Mouse (Mus musculus): ENCODE results near the gene Nr1d1.

Nr1d1 gene

DNA sequence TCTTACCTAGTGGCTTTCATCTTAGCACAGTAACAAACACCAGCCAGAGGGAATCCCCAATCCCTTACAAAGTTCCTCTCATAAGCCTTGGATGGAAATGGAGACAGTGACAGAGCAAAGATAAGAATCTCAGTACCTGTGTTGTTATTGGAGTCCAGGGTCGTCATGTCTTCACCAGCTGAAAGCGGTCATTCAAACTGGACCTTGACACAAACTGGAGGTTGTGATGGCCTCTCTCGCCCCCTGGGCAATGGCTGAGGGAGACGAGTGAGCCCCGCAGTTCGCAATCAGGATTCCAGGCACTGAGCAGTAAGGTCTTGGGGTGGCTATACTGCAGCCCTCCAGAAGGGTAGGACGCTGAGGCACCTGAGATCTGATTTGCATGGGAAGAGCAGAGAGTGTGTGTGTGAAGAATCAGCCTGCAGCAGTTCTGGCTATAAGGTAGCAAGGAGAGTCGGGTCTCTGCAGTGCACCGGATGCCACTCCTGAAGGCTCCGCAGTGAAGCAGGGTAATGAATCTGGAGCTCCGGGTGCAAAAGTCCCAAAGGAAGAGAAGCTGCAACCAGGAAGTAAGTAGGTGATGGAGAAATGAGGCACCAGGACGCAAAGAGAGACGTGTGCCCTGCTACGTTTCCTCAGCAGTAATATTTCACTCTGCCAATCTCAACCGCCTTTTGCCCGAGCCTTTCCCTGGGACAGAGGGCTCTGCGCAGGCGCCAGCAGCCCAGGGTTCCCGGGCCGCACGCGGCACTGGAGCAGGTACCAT is at the start of gene Nr1d1:
TSS of gene Nr1d1 (minus strand) at position 752 of the 766 bp plus-strand sequence.
- no peak for DNase-seq (ENCODE audit: low spot score in 2 of 2)

GRCm38 (mm10) chr11:98820968-98821367 is 45.8 kb upstream of the Nr1d1 start:
- DNase-seq (ENCODE audit: low spot score in 2 of 2): no peak

DNA sequence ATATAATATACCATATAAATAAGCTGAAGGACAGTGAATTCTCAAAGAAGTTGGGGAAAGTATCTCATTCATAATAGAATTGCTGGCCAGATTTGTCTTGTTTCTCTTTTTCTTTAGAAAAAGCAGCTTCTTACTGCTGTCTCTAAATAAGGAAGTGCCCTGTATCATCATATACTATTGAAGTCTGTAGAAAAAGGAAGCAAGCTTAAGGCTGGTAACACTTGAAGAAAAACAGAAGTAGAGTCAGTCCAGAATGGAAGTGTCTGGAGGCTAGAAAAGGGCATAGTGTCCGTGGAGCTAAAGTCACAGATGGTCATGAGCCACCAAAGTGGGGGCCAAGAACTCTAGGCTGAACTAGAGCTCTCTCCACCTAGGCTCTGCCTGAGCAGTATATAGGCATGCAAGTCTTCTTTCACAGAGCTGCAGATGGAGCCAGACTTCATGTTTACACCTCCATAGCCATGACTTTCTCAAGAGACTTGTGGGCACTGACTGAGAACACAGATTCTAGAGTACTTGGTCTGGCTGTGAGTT is 41.6 kb upstream of the Nr1d1 start:
- no peak for DNase-seq (ENCODE audit: low spot score in 2 of 2)

- no peak for DNase-seq (ENCODE audit: low spot score in 2 of 2)
These were observed 35.6 kb upstream of the Nr1d1 start for GRCm38 (mm10) chr11:98810686-98811085.

- DNase-seq (ENCODE audit: low spot score in 2 of 2): peak; percentile 96 to 97
These were observed 34.5 kb upstream of the Nr1d1 start for GRCm38 (mm10) chr11:98809457-98810290.

- no peak for DNase-seq (ENCODE audit: low spot score in 2 of 2)
These were observed 33.3 kb upstream of the Nr1d1 start for GRCm38 (mm10) chr11:98808417-98808816.

- no peak for DNase-seq (ENCODE audit: low spot score in 2 of 2)
These were observed 29.5 kb upstream of the Nr1d1 start, which contains the start of gene Casc3 for GRCm38 (mm10) chr11:98804605-98805004. Gene Casc3 (plus strand): TSS chr11:98804905.

DNA sequence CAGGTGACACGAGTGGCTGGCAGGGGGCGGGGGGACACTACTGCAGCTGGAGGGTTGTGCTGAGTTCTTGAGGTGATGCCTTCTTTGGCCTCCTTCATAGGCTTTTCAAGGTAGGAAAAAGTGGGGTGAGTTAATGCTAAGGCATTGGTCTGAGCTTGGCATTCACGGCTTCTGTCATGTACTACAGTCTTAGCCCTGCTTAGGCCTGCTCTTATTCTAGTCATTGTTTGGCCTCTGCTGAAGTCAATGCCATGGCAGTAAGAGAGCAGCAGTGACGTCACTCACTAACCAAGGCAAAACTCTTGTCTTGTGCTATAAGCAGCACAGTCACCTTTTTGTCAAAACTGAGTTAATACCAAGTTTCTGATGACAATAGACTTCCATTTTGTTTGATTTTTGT is 22.8 kb upstream of the Nr1d1 start:
- DNase-seq (ENCODE audit: low spot score in 2 of 2): no peak

DNA sequence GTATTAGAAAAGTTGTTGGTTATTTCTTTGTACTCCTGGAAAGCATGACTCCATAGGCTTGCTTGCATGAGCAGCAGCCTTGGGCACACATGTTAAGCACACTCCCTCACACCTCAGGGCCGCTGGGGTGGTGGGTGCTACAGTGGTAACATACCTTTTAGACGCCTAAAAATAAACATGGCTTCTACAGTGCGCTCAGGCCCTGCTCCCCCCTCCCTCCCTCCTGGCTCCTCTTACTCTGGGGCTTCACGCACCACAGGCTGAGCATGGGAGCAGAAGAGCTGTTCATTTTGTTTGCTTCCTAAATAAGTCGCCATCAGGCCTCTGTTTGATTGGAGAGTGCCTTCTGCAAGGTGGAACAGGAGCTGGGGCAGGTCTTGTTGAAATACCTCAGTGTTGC is 22.2 kb upstream of the Nr1d1 start:
- no peak for DNase-seq (ENCODE audit: low spot score in 2 of 2)

DNA sequence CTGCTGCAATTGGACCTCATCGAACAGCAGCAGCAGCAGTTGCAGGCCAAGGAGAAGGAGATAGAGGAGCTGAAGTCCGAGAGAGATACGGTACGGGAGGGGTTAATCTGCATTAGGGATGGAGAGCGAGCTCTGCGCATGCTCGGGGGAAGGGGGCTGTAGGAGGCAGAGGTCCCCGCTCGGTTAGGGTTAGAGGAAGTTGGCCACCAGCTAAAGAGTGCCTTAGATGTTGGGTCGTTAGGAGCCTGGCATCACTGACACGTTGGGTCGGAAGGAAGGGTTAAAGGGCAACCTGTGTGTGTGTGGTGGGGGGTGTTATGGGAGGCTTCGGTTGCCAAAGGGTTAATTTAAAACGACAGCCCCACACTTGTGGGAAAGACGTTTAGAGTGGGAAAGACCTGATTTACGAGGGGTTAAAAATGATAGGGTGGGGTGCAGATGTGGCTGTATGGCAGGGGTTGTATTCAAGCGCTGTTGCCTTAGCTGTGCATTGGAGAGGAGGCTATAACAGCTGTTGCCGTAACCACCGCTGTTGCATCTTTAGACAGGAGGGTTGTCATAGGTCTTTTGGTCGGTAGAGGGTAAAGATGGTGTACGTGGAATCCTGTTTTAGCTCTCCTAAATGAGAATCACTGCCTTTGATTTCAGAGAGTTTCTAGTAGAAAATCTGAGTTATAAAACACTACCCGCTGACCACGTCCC is 21.5 kb upstream of the Nr1d1 start:
- peak in 1 of 2 experiments; percentile 29 for DNase-seq (ENCODE audit: low spot score in 2 of 2)

- DNase-seq (ENCODE audit: low spot score in 2 of 2): peak; percentile 50 to 52
These were observed 20.8 kb upstream of the Nr1d1 start for GRCm38 (mm10) chr11:98795714-98796514.

DNA sequence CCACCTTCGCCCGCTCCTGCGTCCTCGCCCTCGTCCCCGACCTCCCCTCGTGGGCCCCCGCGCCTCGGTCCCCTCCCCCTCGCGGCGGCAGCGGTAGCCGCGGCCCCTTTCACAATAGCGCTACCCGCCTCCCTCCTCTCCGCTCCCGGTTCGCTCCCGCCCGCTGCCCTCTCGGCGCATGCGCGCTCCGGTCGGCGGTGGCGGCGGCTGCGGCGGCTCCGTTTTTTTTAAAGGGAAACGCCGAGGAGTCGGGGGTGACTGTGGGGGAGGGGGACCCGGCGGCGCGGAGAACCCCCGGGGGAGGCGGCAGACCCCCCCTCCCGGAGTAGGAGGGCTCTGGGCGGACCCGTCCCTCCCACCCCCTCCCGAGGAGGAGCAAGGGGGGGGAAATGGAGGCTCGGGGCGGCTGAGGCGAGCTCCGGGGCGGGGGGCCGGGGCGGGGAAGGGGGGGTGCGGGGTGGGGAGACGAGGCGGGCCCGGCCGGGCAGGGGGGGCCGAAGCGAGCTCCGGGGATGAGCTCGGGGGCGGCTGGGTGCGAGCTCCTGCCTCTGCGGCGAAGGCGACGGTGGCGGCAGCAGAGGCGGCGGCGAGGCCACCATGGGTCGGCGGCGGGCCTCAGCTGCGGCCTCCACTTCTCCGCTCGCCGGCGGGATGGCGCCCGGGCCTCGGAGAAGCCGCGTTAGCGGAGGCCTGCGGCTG is 20.0 kb upstream of the Nr1d1 start, which contains the start of gene Msl1:
TSS of gene Msl1 (plus strand) at position 502 of the 699 bp plus-strand sequence.
- peak; percentile 79 to 83 for DNase-seq (ENCODE audit: low spot score in 2 of 2)

- DNase-seq (ENCODE audit: low spot score in 2 of 2): peak in 1 of 2 experiments; percentile 58
These were observed 19.4 kb upstream of the Nr1d1 start for GRCm38 (mm10) chr11:98794469-98795014.

GRCm38 (mm10) chr11:98792081-98792480 is 16.9 kb upstream of the Nr1d1 start:
- no peak for DNase-seq (ENCODE audit: low spot score in 2 of 2)

DNA sequence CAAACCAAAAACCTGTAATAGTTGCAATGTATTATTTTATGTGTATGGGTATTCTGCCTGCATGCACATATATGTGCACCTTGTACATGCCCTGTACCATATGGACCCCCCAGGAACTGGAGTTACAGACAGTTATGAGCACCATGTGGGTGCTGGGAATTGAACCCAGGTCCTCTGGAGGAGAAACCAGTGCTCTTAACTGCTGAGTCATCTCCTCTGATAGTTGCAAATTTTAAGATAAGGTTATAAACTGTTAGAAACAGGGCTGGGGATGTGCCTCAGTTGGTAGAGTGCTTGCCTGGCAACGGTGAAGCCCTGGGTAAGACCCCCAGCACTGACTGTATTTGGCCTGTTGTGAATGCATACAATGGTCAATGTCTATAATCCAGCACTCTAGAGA is 16.3 kb upstream of the Nr1d1 start:
- no peak for DNase-seq (ENCODE audit: low spot score in 2 of 2)

GRCm38 (mm10) chr11:98790631-98791205 is 15.6 kb upstream of the Nr1d1 start:
- DNase-seq (ENCODE audit: low spot score in 2 of 2): no peak

GRCm38 (mm10) chr11:98789824-98790223 is 14.7 kb upstream of the Nr1d1 start:
- no peak for DNase-seq (ENCODE audit: low spot score in 2 of 2)

DNA sequence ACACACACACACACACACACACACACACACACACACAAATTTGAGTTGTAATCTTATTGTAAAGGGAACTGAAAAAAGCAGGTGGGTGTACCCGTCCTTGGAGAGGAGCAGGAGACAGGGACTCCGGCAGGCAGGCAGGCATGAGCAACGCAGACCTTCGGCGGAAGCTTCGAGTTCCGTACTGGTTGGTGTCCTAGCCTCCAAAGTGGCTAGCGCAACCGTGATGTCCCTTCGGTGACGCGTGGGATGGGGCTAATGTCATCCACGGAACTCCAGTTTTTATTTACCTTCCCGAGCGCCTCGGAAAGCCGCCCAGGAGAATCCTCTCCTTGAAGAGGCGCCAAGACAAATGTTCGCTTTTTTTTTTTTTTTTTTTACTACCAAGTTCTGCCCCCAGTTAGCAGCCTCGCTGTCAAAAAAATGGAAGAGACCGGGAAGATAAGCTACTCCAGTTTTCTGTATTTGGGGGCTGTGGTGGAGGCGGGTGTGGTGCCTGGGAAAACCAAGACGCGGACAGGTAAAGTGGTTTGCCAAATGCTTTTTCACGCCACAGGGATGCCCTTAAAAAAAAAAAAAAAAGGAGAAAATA is 14.2 kb upstream of the Nr1d1 start:
- no peak for DNase-seq (ENCODE audit: low spot score in 2 of 2)

GRCm38 (mm10) chr11:98788550-98789218 is 13.6 kb upstream of the Nr1d1 start:
- DNase-seq (ENCODE audit: low spot score in 2 of 2): peak; percentile 73 to 78
